Mouse (Mus musculus): ENCODE data around the gene Gnb1. TPM values are rescaled to one million over a fixed set of nuclear protein-coding genes. Genes with fewer than 3 reads are reported as not detected.

Gnb1 gene
- polyA plus RNA-seq, 2 experiments, result 92.8 to 98.7 TPM

GRCm38 (mm10) chr4:155573155-155573554, 82.0 kb downstream of the Gnb1 start:
- H3K9me3 ChIP-seq (ENCODE audit: control insufficient read depth, low read length), result no peaks in the 10 kb centered on the region
- DNase-seq (ENCODE audit: low read depth in 3 of 3, low spot score in 3 of 3) (no peak), ATAC-seq (ENCODE audit: insufficient read depth) (no peak)
- 64% methylated on average over 2 of the region's 2 CpGs for WGBS (ENCODE audit: insufficient replicate concordance)
- H3K27ac ChIP-seq, result no peak overlapping the region
- no peak overlapping the region for H3K4me2 ChIP-seq (ENCODE audit: low read depth)
- H3K36me3 ChIP-seq (replicated peaks; ENCODE audit: control insufficient read depth, insufficient read depth, low read depth), result peaks cover 3% of the 10 kb centered on the region; the same call in 1 of the 2 replicates
- no peak for TF ChIP-seq EP300 (IDR thresholded peaks at IDR 0.05; ENCODE audit: low read depth)
- TF ChIP-seq CTCF (IDR thresholded peaks at IDR 0.05; ENCODE audit: low read depth), result no peak
- H3K4me1 ChIP-seq (replicated peaks; ENCODE audit: control insufficient read depth in 2 of 2, insufficient read depth in 2 of 2, low read length in 1 of 2), result peaks cover 0 to 16% of the 10 kb centered on the region in 2 experiments; a peak in 2 of 4 replicates
- no peaks in the 10 kb centered on the region for H3K27me3 ChIP-seq (ENCODE audit: control insufficient read depth, insufficient read depth, low read length)
- H3K9ac ChIP-seq (replicated peaks), result no peak overlapping the region
- no peak overlapping the region for H3K4me3 ChIP-seq (ENCODE audit: insufficient read depth in 1 of 2, low read depth in 2 of 2, low read length in 2 of 2)

- H3K9me3 ChIP-seq (ENCODE audit: control insufficient read depth, low read length), result no peaks in the 10 kb centered on the region
- H3K9ac ChIP-seq (replicated peaks), result no peak overlapping the region
- no peak for ATAC-seq (ENCODE audit: insufficient read depth)
- peaks cover 0 to 13% of the 10 kb centered on the region in 2 experiments; a peak in 2 of 4 replicates for H3K4me1 ChIP-seq (replicated peaks; ENCODE audit: control insufficient read depth in 2 of 2, insufficient read depth in 2 of 2, low read length in 1 of 2)
- 74% methylated on average over 9 of the region's 9 CpGs for WGBS (ENCODE audit: insufficient replicate concordance)
- no peak for DNase-seq (ENCODE audit: low read depth in 3 of 3, low spot score in 3 of 3)
- no peaks in the 10 kb centered on the region for H3K27me3 ChIP-seq (ENCODE audit: control insufficient read depth, insufficient read depth, low read length)
- TF ChIP-seq CTCF (IDR thresholded peaks at IDR 0.05; ENCODE audit: low read depth) (no peak), EP300 (IDR thresholded peaks at IDR 0.05; ENCODE audit: low read depth) (no peak)
- peaks cover 3% of the 10 kb centered on the region; the same call in 1 of the 2 replicates for H3K36me3 ChIP-seq (replicated peaks; ENCODE audit: control insufficient read depth, insufficient read depth, low read depth)
- H3K27ac ChIP-seq, result no peak overlapping the region
- H3K4me3 ChIP-seq (ENCODE audit: insufficient read depth in 1 of 2, low read depth in 2 of 2, low read length in 2 of 2), result no peak overlapping the region
- H3K4me2 ChIP-seq (ENCODE audit: low read depth), result no peak overlapping the region
These were observed 82.7 kb downstream of the Gnb1 start for GRCm38 (mm10) chr4:155573876-155574275.

- Histone ChIP-seq H3K4me3 (ENCODE audit: insufficient read depth in 1 of 2, low read depth in 2 of 2, low read length in 2 of 2) (no peak overlapping the region), H3K4me2 (ENCODE audit: low read depth) (no peak overlapping the region), H3K27me3 (ENCODE audit: control insufficient read depth, insufficient read depth, low read length) (no peaks in the 10 kb centered on the region), H3K36me3 (replicated peaks; ENCODE audit: control insufficient read depth, insufficient read depth, low read depth) (peaks cover 3% of the 10 kb centered on the region; the same call in 1 of the 2 replicates), H3K9ac (replicated peaks) (no peak overlapping the region), H3K4me1 (replicated peaks; ENCODE audit: control insufficient read depth in 2 of 2, insufficient read depth in 2 of 2, low read length in 1 of 2) (peaks cover 0 to 12% of the 10 kb centered on the region in 2 experiments; a peak in 2 of 4 replicates), H3K27ac (no peak overlapping the region), H3K9me3 (ENCODE audit: control insufficient read depth, low read length) (no peaks in the 10 kb centered on the region)
- TF ChIP-seq CTCF (IDR thresholded peaks at IDR 0.05; ENCODE audit: low read depth), result no peak
- TF ChIP-seq EP300 (IDR thresholded peaks at IDR 0.05; ENCODE audit: low read depth), result no peak
- no peak for ATAC-seq (ENCODE audit: insufficient read depth)
- no peak for DNase-seq (ENCODE audit: low read depth in 3 of 3, low spot score in 3 of 3)
- WGBS (ENCODE audit: insufficient replicate concordance), result 25% methylated on average over 11 of the region's 11 CpGs
These were observed 83.8 kb downstream of the Gnb1 start for GRCm38 (mm10) chr4:155574931-155575330.

GRCm38 (mm10) chr4:155575521-155575920, 84.4 kb downstream of the Gnb1 start:
- ATAC-seq (ENCODE audit: insufficient read depth) (no peak), DNase-seq (ENCODE audit: low read depth in 3 of 3, low spot score in 3 of 3) (no peak)
- whole genome bisulfite sequencing (ENCODE audit: insufficient replicate concordance), result 75% methylated on average over 8 of the region's 8 CpGs
- Histone ChIP-seq H3K9me3 (ENCODE audit: control insufficient read depth, low read length) (no peaks in the 10 kb centered on the region), H3K4me2 (ENCODE audit: low read depth) (no peak overlapping the region), H3K4me3 (ENCODE audit: insufficient read depth in 1 of 2, low read depth in 2 of 2, low read length in 2 of 2) (no peak overlapping the region), H3K36me3 (replicated peaks; ENCODE audit: control insufficient read depth, insufficient read depth, low read depth) (peaks cover 3% of the 10 kb centered on the region; the same call in 1 of the 2 replicates), H3K4me1 (replicated peaks; ENCODE audit: control insufficient read depth in 2 of 2, insufficient read depth in 2 of 2, low read length in 1 of 2) (peaks cover 0 to 11% of the 10 kb centered on the region in 2 experiments; a peak in 2 of 4 replicates), H3K27ac (no peak overlapping the region), H3K9ac (replicated peaks) (no peak overlapping the region), H3K27me3 (ENCODE audit: control insufficient read depth, insufficient read depth, low read length) (no peaks in the 10 kb centered on the region)
- TF ChIP-seq CTCF (IDR thresholded peaks at IDR 0.05; ENCODE audit: low read depth), result no peak
- TF ChIP-seq EP300 (IDR thresholded peaks at IDR 0.05; ENCODE audit: low read depth), result no peak

GRCm38 (mm10) chr4:155577132-155577531, 86.0 kb downstream of the Gnb1 start:
- Histone ChIP-seq H3K9me3 (ENCODE audit: control insufficient read depth, low read length) (no peaks in the 10 kb centered on the region), H3K27me3 (ENCODE audit: control insufficient read depth, insufficient read depth, low read length) (no peaks in the 10 kb centered on the region), H3K27ac (no peak overlapping the region), H3K36me3 (replicated peaks; ENCODE audit: control insufficient read depth, insufficient read depth, low read depth) (peaks cover 3% of the 10 kb centered on the region; the same call in 1 of the 2 replicates), H3K4me1 (replicated peaks; ENCODE audit: control insufficient read depth in 2 of 2, insufficient read depth in 2 of 2, low read length in 1 of 2) (peaks cover 0 to 3% of the 10 kb centered on the region in 2 experiments; a peak in 1 of 4 replicates), H3K4me2 (ENCODE audit: low read depth) (no peak overlapping the region), H3K9ac (replicated peaks) (no peak overlapping the region), H3K4me3 (ENCODE audit: insufficient read depth in 1 of 2, low read depth in 2 of 2, low read length in 2 of 2) (no peak overlapping the region)
- no peak for ATAC-seq (ENCODE audit: insufficient read depth)
- TF ChIP-seq EP300 (IDR thresholded peaks at IDR 0.05; ENCODE audit: low read depth) (no peak), CTCF (IDR thresholded peaks at IDR 0.05; ENCODE audit: low read depth) (no peak)
- 80% methylated on average over 9 of the region's 9 CpGs for WGBS (ENCODE audit: insufficient replicate concordance)
- DNase-seq (ENCODE audit: low read depth in 3 of 3, low spot score in 3 of 3), result no peak

Data from liver, embryonic 14.5 days (tissue).